Mouse (Mus musculus): ENCODE results near the gene Tecrl.

Tecrl gene

DNA sequence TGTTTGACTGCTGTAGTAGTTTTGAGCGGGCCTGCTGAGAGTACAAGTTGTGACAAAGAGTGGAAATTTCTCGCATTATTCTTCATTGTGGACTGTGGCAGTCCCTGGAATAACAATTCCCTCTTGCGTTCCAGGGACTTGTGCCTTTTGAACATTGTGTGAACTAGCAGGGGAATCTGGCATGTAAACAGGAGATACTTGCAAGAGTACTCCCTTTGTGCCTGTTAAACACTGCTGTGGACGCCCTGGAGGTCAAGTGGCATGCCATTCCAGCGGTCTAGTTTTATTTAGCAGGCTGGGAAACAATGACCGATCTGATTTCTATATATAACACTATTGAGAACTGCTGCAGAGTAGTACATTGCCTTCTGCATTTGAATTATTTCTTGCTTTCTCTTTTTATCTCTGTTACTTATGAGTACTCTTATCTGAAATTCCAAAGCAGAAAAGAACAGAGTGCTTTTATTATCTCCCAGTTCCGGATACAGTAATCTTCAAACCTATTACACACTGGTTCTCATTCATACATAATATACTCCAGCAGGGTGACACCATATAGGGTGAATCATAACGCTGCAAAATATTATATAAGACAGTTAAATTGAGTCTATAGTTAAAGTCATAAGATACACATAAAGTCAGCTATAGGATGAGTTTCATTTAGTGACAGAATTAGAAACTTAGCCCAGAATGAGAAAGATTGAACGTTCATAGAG lies at the start of gene Tecrl:
Gene Tecrl (minus strand): TSS at position 350 of the 716 bp plus-strand sequence.
- no peak for DNase-seq (ENCODE audit: low read depth, low spot score)

DNA sequence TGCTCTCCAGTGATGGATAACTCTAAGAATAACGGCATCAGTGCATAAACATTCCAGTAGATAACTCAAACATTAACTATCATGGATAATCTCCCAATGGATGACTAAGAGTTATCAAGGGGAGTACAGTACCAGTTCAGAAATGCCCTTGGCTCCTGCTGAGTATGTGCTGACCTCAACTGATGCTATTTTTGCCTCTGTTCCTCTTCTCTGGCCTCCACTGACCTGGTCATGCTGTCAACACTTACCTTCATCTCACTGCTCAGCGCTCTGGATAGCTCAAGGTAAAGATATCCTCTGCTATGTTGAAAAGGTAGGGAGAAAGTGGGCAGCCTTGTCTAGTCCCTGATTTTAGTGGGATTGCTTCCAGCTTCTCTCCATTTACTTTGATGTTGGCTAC lies 30.0 kb upstream of the Tecrl start:
- no peak for DNase-seq (ENCODE audit: low read depth, low spot score)

DNA sequence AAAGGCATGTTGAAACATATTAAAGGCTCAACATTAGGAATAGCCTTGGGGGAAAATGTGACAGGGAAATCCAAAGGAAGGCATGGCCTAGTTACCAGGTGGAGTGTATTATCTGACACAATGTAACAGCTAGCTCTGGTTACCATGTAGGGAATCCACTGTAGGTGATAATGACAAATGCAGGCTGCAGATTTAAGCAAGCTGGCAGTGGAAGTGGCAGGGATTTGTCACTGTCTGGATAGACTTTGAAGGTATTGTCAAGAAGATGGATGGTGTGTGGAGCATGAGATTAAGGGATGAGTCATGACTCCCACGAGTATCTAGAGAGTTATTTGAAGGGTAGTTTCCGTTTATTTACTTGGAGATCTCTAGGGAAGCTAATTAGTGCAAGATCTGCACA lies 3.4 kb downstream of the Tecrl start:
- DNase-seq (ENCODE audit: low read depth, low spot score), result no peak

DNA sequence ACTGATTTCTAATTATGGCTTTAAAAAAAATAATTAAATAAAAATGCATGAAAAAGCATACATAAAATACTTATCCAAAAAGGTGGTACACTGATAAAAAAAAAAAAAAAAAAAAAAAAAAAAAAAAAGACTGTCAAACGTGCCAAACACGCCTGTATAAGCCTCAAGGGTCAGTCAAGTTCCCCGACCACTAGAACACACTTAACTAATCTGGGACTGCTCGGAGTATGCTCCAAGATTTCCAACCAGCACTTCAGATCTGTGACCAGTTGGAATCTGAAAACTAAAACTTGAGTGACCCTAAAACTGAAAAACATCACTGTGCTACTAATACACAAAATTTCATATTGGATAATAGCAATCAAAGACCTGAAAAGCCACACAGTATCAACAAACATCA lies 15.9 kb downstream of the Tecrl start:
- no peak for DNase-seq (ENCODE audit: low read depth, low spot score)

GRCm38 (mm10) chr5:83267148-83267776 lies 87.7 kb downstream of the Tecrl start:
- no peak for DNase-seq (ENCODE audit: low read depth, low spot score)

GRCm38 (mm10) chr5:83260059-83260458 lies 94.9 kb downstream of the Tecrl start:
- no peak for DNase-seq (ENCODE audit: low read depth, low spot score)

DNA sequence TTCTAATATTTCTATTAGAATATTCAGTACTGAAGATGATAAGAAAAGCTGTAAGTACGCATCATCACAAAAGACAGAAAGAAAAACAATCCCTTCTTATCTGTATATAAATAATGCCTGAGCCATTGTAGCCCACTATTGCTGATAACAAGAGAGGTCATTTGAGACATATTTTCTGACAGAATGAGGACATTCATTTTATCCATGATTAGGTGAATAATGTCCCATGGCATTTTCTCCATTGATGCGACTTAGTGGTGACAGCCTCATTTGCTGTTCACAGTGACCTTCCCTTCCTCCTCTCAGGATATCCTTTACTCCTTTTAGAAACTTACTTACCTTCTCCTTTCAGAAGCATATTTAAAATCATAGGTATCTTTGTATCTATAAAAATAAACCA lies 100.9 kb downstream of the Tecrl start:
- DNase-seq (ENCODE audit: low read depth, low spot score), result no peak

DNA sequence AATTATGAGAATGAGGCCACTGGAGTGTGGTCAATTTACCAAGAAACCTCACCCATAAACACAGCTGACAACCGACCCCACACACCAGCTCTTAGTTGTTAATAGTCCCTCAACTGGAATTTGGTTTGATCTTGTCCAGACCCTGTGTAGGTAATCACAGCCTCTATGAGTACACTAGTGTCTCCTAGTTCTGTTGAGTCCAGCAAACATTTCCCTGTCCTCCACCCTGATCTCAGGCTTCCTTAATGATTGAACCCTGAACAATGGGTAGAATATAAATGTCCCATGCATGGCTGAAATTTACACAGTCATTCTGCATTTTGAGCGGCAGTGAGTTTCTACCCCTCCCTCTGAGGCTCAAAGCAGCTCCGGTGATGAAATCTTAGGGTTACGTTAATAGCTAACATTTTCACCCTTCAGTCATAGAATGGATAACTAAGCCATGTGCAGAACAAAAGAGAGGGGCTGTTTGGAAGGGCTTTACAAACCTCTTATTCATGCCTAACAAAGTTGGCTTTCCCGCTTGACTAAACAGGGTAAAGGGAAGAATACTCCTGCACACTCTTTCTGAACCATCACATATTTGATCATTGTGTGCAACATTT lies 116.0 kb downstream of the Tecrl start:
- DNase-seq (ENCODE audit: low read depth, low spot score), result no peak

Measured in retina, adult 2 months (tissue).